Comparison of ENCODE assay signal across 16 mouse cellular contexts in the genomic region with DNA sequence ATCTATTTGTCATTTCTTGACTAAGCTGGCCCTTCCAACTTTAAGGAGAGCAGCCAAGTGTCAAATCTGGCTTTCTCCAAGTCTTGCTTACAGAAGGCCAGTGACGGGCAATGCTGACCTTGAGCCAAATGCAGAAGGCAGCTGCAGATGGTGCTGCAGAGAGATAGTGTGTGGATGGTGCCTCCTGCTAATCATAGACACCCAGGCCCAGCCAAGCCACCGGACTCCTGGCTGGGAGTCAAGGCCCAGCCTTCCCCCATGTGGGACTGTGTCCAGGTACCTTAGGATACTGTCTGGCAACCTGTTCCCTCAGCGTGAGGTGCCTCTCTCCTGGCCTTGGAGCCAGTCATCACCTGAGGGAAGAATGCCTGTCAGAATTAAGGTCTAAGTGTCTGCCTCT.
DNase-seq lines count a peak whose midpoint lies in the region; ATAC-seq and TF ChIP-seq lines count a peak whose summit lies in the region.
"Had no signal": no experiment of that assay in that cellular context is flagged by ENCODE, and none has a peak within 500 bp of the region (broad histone marks: within the 10 kb centered on the region; RNA-seq: fewer than 3 reads in every experiment).

No protein-coding gene starts in this region.

- WGBS in forebrain, embryonic 14.5 days, result 71% methylated on average over 3 of the region's 3 CpGs

- H3K27ac ChIP-seq in gastrocnemius, adult 2 months, result no peak overlapping the region
- no peak overlapping the region for H3K27ac ChIP-seq in forebrain, embryonic 14.5 days (ENCODE audit: low read depth, low read length)
- H3K27ac ChIP-seq: hindbrain, embryonic 13.5 days; liver, embryonic 13.5 days; midbrain, embryonic 13.5 days; neural tube, embryonic 12.5 days had no signal

- H3K27me3 ChIP-seq in forebrain, embryonic 14.5 days (replicated peaks; ENCODE audit: control insufficient read depth, insufficient read depth, low read length), result no peaks in the 10 kb centered on the region
- H3K27me3 ChIP-seq: hindbrain, embryonic 13.5 days; liver, embryonic 13.5 days; midbrain, embryonic 13.5 days; neural tube, embryonic 12.5 days had no signal

- H3K4me3 ChIP-seq in gastrocnemius, adult 2 months, result no peak overlapping the region
- no peak overlapping the region for H3K4me3 ChIP-seq in forebrain, embryonic 14.5 days (ENCODE audit: low read depth, low read length)
- H3K4me3 ChIP-seq: hindbrain, embryonic 13.5 days; liver, embryonic 13.5 days; midbrain, embryonic 13.5 days; neural tube, embryonic 12.5 days had no signal

- H3K4me1 ChIP-seq in forebrain, embryonic 14.5 days (ENCODE audit: control insufficient read depth, insufficient read depth, low read length), result no peaks in the 10 kb centered on the region
- H3K4me1 ChIP-seq: hindbrain, embryonic 13.5 days; liver, embryonic 13.5 days; midbrain, embryonic 13.5 days; neural tube, embryonic 12.5 days had no signal

- no peak for ATAC-seq in forebrain, embryonic 14.5 days
- ATAC-seq: midbrain, embryonic 13.5 days had no signal

- TF ChIP-seq CTCF in gastrocnemius, adult 2 months (IDR thresholded peaks at IDR 0.05), result no peak

- peak; percentile 2 for DNase-seq in adrenal gland, adult 2 months
- no peak for DNase-seq in adrenal gland, postnatal 36 days
- DNase-seq in lung, postnatal 10 days, result peak; percentile 5
- DNase-seq in lung, postnatal 4 days, result no peak
- DNase-seq in gastrocnemius, adult 2 months, result peak; percentile 48
- peak; percentile 73 for DNase-seq in heart, postnatal 4 days
- no peak for DNase-seq in right cerebral cortex, postnatal 4 days
- DNase-seq in forebrain, embryonic 14.5 days (ENCODE audit: low spot score), result no peak
- DNase-seq: kidney, adult 2 months; liver, embryonic 13.5 days; lung, postnatal 14 days; right cerebral cortex, adult 18-20 months; thymus, adult 2 months had no signal

- H3K9ac ChIP-seq in forebrain, embryonic 14.5 days (ENCODE audit: low read length), result no peak overlapping the region
- H3K9ac ChIP-seq: hindbrain, embryonic 13.5 days; liver, embryonic 13.5 days; midbrain, embryonic 13.5 days; neural tube, embryonic 12.5 days had no signal

- no peaks in the 10 kb centered on the region for H3K9me3 ChIP-seq in forebrain, embryonic 14.5 days (replicated peaks; ENCODE audit: control insufficient read depth, low read length)
- H3K9me3 ChIP-seq: hindbrain, embryonic 13.5 days; liver, embryonic 13.5 days; midbrain, embryonic 13.5 days; neural tube, embryonic 12.5 days had no signal

- no peak overlapping the region for H3K4me2 ChIP-seq in forebrain, embryonic 14.5 days (ENCODE audit: low read length)
- H3K4me2 ChIP-seq: hindbrain, embryonic 13.5 days; liver, embryonic 13.5 days; midbrain, embryonic 13.5 days; neural tube, embryonic 12.5 days had no signal

- intact Hi-C loops in gastrocnemius, adult 2 months (cut with DNase I), result no loop called here

- no peaks in the 10 kb centered on the region for H3K36me3 ChIP-seq in forebrain, embryonic 14.5 days (ENCODE audit: control insufficient read depth, insufficient read depth, low read length)
- H3K36me3 ChIP-seq: hindbrain, embryonic 13.5 days; liver, embryonic 13.5 days; midbrain, embryonic 13.5 days; neural tube, embryonic 12.5 days had no signal

Comparison
In these comparisons a context has a peak if more than half of its experiments do, and no peak if none do; other contexts are left out.
1. DNase-seq: peak in adrenal gland, adult 2 months (single experiment), lung, postnatal 10 days (single experiment), gastrocnemius, adult 2 months (single experiment) and heart, postnatal 4 days (single experiment); none in adrenal gland, postnatal 36 days (0 of 2), lung, postnatal 4 days (0 of 2), right cerebral cortex, postnatal 4 days (single experiment) and forebrain, embryonic 14.5 days (single experiment).